Mouse (Mus musculus) MEL (cell line): ENCODE data around the gene Pcsk4. TPM values are rescaled to one million over a fixed set of nuclear protein-coding genes. Genes with fewer than 3 reads are reported as not detected.
"Not testable (repeated sequence)": the region's sequence is repeated elsewhere in the genome, so short reads cannot be mapped to it uniquely, and the experiment has no call there.

Source experiments
- DNase-seq: peaks from one replicate; pipeline ENCODE4 v3.0.0; 2011; ENCODE audit warnings: low read depth, low spot score
- H3K27ac ChIP-seq: 2 replicates; pipeline ENCODE4 v1.5.1; 2012; ENCODE audit warnings: low read depth, mild to moderate bottlenecking, control low read depth, low read length, moderate library complexity; ENCODE audit not compliant: control insufficient read depth
- H3K27me3 ChIP-seq, 2 experiments: fragments of 150-350 bp in 1 of 2; sonication (generic) in 1 of 2; 2 replicates each; pipeline ENCODE4 v1.6.1; 2012; ENCODE audit warnings: low read length in 2 of 2, mild to moderate bottlenecking in 2 of 2, improper control_type of control experiment in 1 of 2, moderate library complexity in 1 of 2; ENCODE audit not compliant: insufficient read depth in 2 of 2, control insufficient read depth in 1 of 2
- H3K36me3 ChIP-seq, 2 experiments: 2 replicates each; pipeline ENCODE4 v1.6.1; 2012 to 2014; ENCODE audit warnings: low read length in 2 of 2, improper control_type of control experiment in 1 of 2, inconsistent platforms in 1 of 2, mild to moderate bottlenecking in 1 of 2; ENCODE audit not compliant: insufficient read depth in 2 of 2, control insufficient read depth in 1 of 2
- H3K4me1 ChIP-seq, 2 experiments: fragments of 150-350 bp in 1 of 2; sonication (generic) in 1 of 2; 2 replicates each; pipeline ENCODE4 v1.6.1; 2012; ENCODE audit warnings: low read length in 2 of 2, improper control_type of control experiment in 1 of 2, mild to moderate bottlenecking in 1 of 2; ENCODE audit not compliant: insufficient read depth in 2 of 2, control insufficient read depth in 1 of 2
- H3K4me3 ChIP-seq, 2 experiments: fragments of 150-350 bp in 1 of 2; sonication (generic) in 1 of 2; 2 replicates each; pipeline ENCODE4 v1.5.1; 2012; ENCODE audit warnings: low read depth in 2 of 2, low read length in 2 of 2, mild to moderate bottlenecking in 2 of 2, moderate library complexity in 2 of 2, control low read depth in 1 of 2, improper control_type of control experiment in 1 of 2; ENCODE audit not compliant: control insufficient read depth in 1 of 2, insufficient read depth in 1 of 2
- H3K79me2 ChIP-seq: 2 replicates; pipeline ENCODE4 v1.6.1; 2012; ENCODE audit warnings: mild to moderate bottlenecking, low read length, moderate library complexity; ENCODE audit not compliant: control insufficient read depth, poor library complexity, insufficient read depth
- H3K9ac ChIP-seq: 2 replicates; pipeline ENCODE4 v1.6.1; 2012; ENCODE audit warnings: low read depth, mild to moderate bottlenecking, control low read depth, low read length, moderate library complexity; ENCODE audit not compliant: control insufficient read depth, poor library complexity, severe bottlenecking
- H3K9me3 ChIP-seq: fragments of 150-350 bp; sonication (generic); replicated peaks from 2 replicates; pipeline ENCODE4 v1.6.1; 2012; ENCODE audit warnings: mild to moderate bottlenecking, low read length, improper control_type of control experiment, moderate library complexity; ENCODE audit not compliant: insufficient read depth
- BHLHE40 ChIP-seq: IDR thresholded peaks from 2 replicates; pipeline ENCODE4 v1.6.1; 2012; ENCODE audit warnings: low read depth, mild to moderate bottlenecking, inconsistent platforms, low read length, improper control_type of control experiment, borderline replicate concordance
- CHD1 ChIP-seq: IDR thresholded peaks from 2 replicates; pipeline ENCODE4 v1.6.1; 2012; ENCODE audit warnings: low read depth, mild to moderate bottlenecking, inconsistent platforms, low read length, improper control_type of control experiment
- CTCF ChIP-seq, 3 experiments: IDR thresholded peaks in 2 of 3; conservative IDR thresholded peaks in 1 of 3; 2 replicates each; pipeline ENCODE4 v1.5.1; 2011 to 2012; ENCODE audit warnings: low read length in 3 of 3, low read depth in 2 of 3, mild to moderate bottlenecking in 2 of 3, improper control_type of control experiment in 1 of 3, inconsistent platforms in 1 of 3, mixed read lengths in 1 of 3, moderate library complexity in 1 of 3; ENCODE audit not compliant: control insufficient read depth in 1 of 3, insufficient read depth in 1 of 3, poor library complexity in 1 of 3, severe bottlenecking in 1 of 3
- ETS1 ChIP-seq: IDR thresholded peaks from 2 replicates; pipeline ENCODE4 v1.6.1; 2012; ENCODE audit warnings: low read depth, mild to moderate bottlenecking, inconsistent platforms, low read length, improper control_type of control experiment, moderate library complexity
- GABPA ChIP-seq: IDR thresholded peaks from 2 replicates; pipeline ENCODE4 v1.6.1; 2012; ENCODE audit warnings: low read depth, mild to moderate bottlenecking, inconsistent platforms, low read length, improper control_type of control experiment, moderate library complexity
- JUND ChIP-seq: IDR thresholded peaks from 2 replicates; pipeline ENCODE4 v1.6.1; 2011; ENCODE audit warnings: low read depth, mild to moderate bottlenecking, improper control_type of control experiment, low read length
- KAT2A ChIP-seq: conservative IDR thresholded peaks from 2 replicates; pipeline ENCODE4 v1.6.1; 2012; ENCODE audit warnings: low read depth, low read length, improper control_type of control experiment, inconsistent platforms
- MAX ChIP-seq: IDR thresholded peaks from 2 replicates; pipeline ENCODE4 v1.6.1; 2011; ENCODE audit warnings: low read length, improper control_type of control experiment
- MAZ ChIP-seq: IDR thresholded peaks from 2 replicates; pipeline ENCODE4 v1.6.1; 2012; ENCODE audit warnings: low read depth, mild to moderate bottlenecking, inconsistent platforms, low read length, improper control_type of control experiment
- MXI1 ChIP-seq: IDR thresholded peaks from 2 replicates; pipeline ENCODE4 v1.6.1; 2011; ENCODE audit warnings: mild to moderate bottlenecking, low read depth, low read length, improper control_type of control experiment
- POLR2AphosphoS2 ChIP-seq: IDR thresholded peaks from 2 replicates; pipeline ENCODE4 v1.6.1; 2011; ENCODE audit warnings: low read length, improper control_type of control experiment
- SIN3A ChIP-seq: IDR thresholded peaks from 2 replicates; pipeline ENCODE4 v1.6.1; 2012; ENCODE audit warnings: low read length, improper control_type of control experiment, inconsistent platforms
- TBP ChIP-seq: IDR thresholded peaks from 2 replicates; pipeline ENCODE4 v1.8.0; 2011; ENCODE audit warnings: low read depth, low read length, improper control_type of control experiment
- USF1 ChIP-seq: IDR thresholded peaks from 2 replicates; pipeline ENCODE4 v1.6.1; 2014; ENCODE audit warnings: low read depth, mild to moderate bottlenecking, inconsistent platforms, low read length, improper control_type of control experiment, moderate library complexity
- ZC3H11A ChIP-seq: IDR thresholded peaks from 2 replicates; pipeline ENCODE4 v1.6.1; 2012; ENCODE audit warnings: low read depth, mild to moderate bottlenecking, inconsistent platforms, low read length, improper control_type of control experiment
- ZNF384 ChIP-seq: IDR thresholded peaks from 2 replicates; pipeline ENCODE4 v1.6.1; 2012; ENCODE audit warnings: low read depth, mild to moderate bottlenecking, inconsistent platforms, low read length, improper control_type of control experiment
- polyA plus RNA-seq, 2 experiments: library from polyadenylated mRNA; stranded (reverse) in 1 of 2; unstranded in 1 of 2; fragments of >175 nt in 1 of 2; fragments of >200 nt in 1 of 2; gene quantifications; 2 replicates each; pipeline versions ENCODE4 v1.2.1 to v1.2.4; 2012; ENCODE audit warnings: low replicate concordance in 2 of 2, low read depth in 1 of 2; ENCODE audit not compliant: insufficient read length in 2 of 2, insufficient read depth in 1 of 2, missing spikeins in 1 of 2
- total RNA-seq: library from RNA; depleted of rRNA; stranded (reverse); fragments of 300-350 nt; gene quantifications from 2 replicates; pipeline ENCODE4 v1.2.3, GENCODE M21; 2012

Gene Pcsk4
- total and polyA plus RNA-seq, 3 experiments = 6.5 to 23.1 TPM; not detected in 1

DNA sequence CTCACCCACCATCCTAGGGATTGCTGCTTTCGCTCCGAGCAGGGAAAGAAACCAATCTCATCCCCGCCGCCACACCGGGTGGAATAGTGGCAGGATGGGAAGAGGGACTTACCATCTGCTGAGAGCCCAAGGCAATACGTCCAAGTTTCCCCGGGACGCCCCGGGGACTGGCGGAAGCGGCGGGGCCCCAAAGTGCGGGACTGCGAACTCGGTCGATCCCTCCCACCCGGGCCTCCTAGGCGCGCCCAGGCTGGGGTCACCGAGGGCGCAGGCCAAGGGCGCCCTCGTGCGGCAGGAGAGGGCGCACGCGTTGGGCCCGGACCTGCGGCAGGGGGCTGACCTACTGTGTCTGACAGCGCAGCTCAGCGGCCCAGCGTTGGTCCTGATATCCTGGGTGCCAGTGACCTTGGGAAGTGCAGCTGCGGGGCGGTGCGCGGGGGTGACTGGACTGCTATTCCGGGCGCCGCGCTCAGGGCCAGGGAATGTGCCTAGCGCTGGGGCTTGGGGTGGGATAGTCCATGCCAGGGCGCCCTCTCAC is 19.0 kb upstream of the Pcsk4 start, which contains the start of gene Adamtsl5 (continued):
- no peak for TF ChIP-seq USF1
- TF ChIP-seq KAT2A = no peak
- no peak for TF ChIP-seq JUND
- TF ChIP-seq ETS1 = no peak
- TF ChIP-seq BHLHE40 = no peak
- TF ChIP-seq POLR2AphosphoS2 = no peak
- TF ChIP-seq ZC3H11A = peak; percentile 44; the same call in 1 of the 2 replicates
- TF ChIP-seq MXI1 = 0 out of 2 replicates have a peak, but pooled peaks have one; percentile 29
- TF ChIP-seq ZNF384 = no peak
- 0 out of 2 replicates have a peak, but pooled peaks have one; percentile 45 for TF ChIP-seq MAZ

DNA sequence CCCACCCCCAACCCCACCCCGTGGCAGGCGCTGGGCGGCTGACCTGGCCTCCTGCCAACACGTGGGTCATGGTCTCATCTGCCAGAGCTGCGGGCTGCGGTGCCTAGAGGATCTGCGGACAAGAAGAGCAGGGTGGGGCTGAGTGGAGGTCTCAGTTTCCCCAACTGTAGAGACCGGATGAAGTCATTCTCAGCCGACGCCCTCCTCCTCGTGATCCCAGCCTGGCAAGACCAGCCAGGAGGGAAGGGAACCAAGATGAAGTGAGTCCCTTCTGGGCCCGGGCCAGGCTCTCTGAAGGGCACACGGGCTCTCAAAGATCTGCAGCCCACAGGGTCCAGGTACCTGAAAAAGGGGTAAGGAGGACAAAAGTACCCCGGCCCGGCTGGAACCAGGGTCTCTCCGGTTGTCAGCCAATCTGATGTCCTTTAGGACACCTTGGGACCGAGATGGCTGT is 18.2 kb upstream of the Pcsk4 start:
- no peaks in the 10 kb centered on the region; the same call in 1 of the 2 replicates for H3K79me2 ChIP-seq
- TF ChIP-seq ZC3H11A = no peak
- TF ChIP-seq MXI1 = peak; percentile 67
- peak; percentile 42; the same call in 1 of the 2 replicates for TF ChIP-seq MAX
- TF ChIP-seq GABPA = no peak
- 0 out of 2 replicates have a peak, but pooled peaks have one; percentile 55 for TF ChIP-seq CHD1
- no peak for TF ChIP-seq CTCF (IDR thresholded peaks at IDR 0.05 in 2 of 3, conservative IDR thresholded peaks at IDR 0.05 in 1 of 3; ENCODE audit: control insufficient read depth in 1 of 3, insufficient read depth in 1 of 3, low read depth in 2 of 3, low read length in 3 of 3, poor library complexity in 1 of 3, severe bottlenecking in 1 of 3)
- TF ChIP-seq, all 39 proteins: peak for 3
- Histone ChIP-seq H3K9ac (peak overlapping the region; percentile 66), H3K4me3 (peak overlapping the region; percentile 78 to 81), H3K4me1 (peaks cover 16 to 29% of the 10 kb centered on the region in 2 experiments), H3K36me3 (peaks cover 0 to 19% of the 10 kb centered on the region in 2 experiments; a peak in 2 of 4 replicates), H3K27me3 (no peaks in the 10 kb centered on the region), H3K9me3 (no peaks in the 10 kb centered on the region), H3K27ac (peak overlapping the region; percentile 6; the same call in 1 of the 2 replicates)
- DNase-seq = peak; percentile 55

DNA sequence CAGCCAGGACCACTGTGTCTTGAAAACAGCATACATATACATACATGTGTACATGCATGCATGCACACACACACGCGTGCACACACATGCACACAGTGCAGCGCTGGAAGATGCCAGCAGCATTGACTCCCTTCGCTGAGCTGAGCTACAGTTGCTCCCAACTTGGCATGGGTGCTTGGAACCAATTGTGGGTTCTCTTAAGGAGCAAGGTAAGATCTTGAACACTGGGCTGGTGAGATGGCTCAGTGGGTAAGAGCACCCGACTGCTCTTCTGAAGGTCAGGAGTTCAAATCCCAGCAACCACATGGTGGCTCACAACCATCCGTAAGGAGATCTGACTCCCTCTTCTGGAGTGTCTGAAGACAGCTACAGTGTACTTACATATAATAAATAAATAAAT is 16.6 kb upstream of the Pcsk4 start:
- not testable (repeated sequence) for H3K9me3 ChIP-seq, H3K9ac ChIP-seq, H3K27ac ChIP-seq, H3K4me3 ChIP-seq, H3K79me2 ChIP-seq, H3K27me3 ChIP-seq
- peaks cover 0 to 14% of the 10 kb centered on the region in 2 experiments; a peak in 2 of 4 replicates for H3K36me3 ChIP-seq
- TF ChIP-seq SIN3A (0 out of 2 replicates have a peak, but pooled peaks have one; percentile 11), TBP (peak; percentile 82)
- H3K4me1 ChIP-seq = peaks cover 11 to 19% of the 10 kb centered on the region in 2 experiments
- DNase-seq = peak; percentile 30
